14 mouse cellular contexts compared by ENCODE assay signal in genomic region chr8:111224153-111224552, GRCm38 (mm10). TPM values are rescaled to one million over a fixed set of nuclear protein-coding genes. Genes with fewer than 3 reads are reported as not detected.
DNase-seq lines count a peak whose midpoint lies in the region; ATAC-seq lines count a peak whose summit lies in the region.
"Had no signal": no experiment of that assay in that cellular context is flagged by ENCODE, and none has a peak within 500 bp of the region (broad histone marks: within the 10 kb centered on the region; RNA-seq: fewer than 3 reads in every experiment).

No protein-coding gene starts in this region.

- H3K4me3 ChIP-seq in kidney, embryonic 16.5 days (ENCODE audit: low read length): no peak overlapping the region
- no peak overlapping the region for H3K4me3 ChIP-seq in intestine, embryonic 15.5 days (replicated peaks)
- H3K4me3 ChIP-seq: heart, embryonic 13.5 days; limb, embryonic 13.5 days had no signal

- 61% methylated on average over 5 of the region's 5 CpGs for WGBS in kidney, embryonic 16.5 days
- 55% methylated on average over 5 of the region's 5 CpGs for WGBS in intestine, embryonic 15.5 days

- H3K4me1 ChIP-seq in kidney, embryonic 16.5 days (ENCODE audit: insufficient read depth, low read length): no peaks in the 10 kb centered on the region
- no peaks in the 10 kb centered on the region for H3K4me1 ChIP-seq in intestine, embryonic 15.5 days (replicated peaks)

- H3K9ac ChIP-seq in kidney, embryonic 16.5 days (replicated peaks; ENCODE audit: low read length): no peak overlapping the region
- no peak overlapping the region for H3K9ac ChIP-seq in intestine, embryonic 15.5 days
- H3K9ac ChIP-seq: heart, embryonic 13.5 days; limb, embryonic 13.5 days had no signal

- H3K27me3 ChIP-seq in kidney, embryonic 16.5 days (ENCODE audit: insufficient read depth, low read length): no peaks in the 10 kb centered on the region
- no peaks in the 10 kb centered on the region for H3K27me3 ChIP-seq in intestine, embryonic 15.5 days (replicated peaks)
- H3K27me3 ChIP-seq: CH12.LX; heart, embryonic 13.5 days; limb, embryonic 13.5 days had no signal

- no peaks in the 10 kb centered on the region for H3K9me3 ChIP-seq in kidney, embryonic 16.5 days (ENCODE audit: low read length)
- H3K9me3 ChIP-seq in intestine, embryonic 15.5 days: no peaks in the 10 kb centered on the region
- H3K9me3 ChIP-seq: heart, embryonic 13.5 days; limb, embryonic 13.5 days had no signal

- no peak overlapping the region for H3K27ac ChIP-seq in kidney, embryonic 16.5 days (ENCODE audit: low read length)
- no peak overlapping the region for H3K27ac ChIP-seq in intestine, embryonic 15.5 days
- H3K27ac ChIP-seq: heart, embryonic 13.5 days; limb, embryonic 13.5 days; stomach, postnatal 0 days had no signal

- DNase-seq in frontal cortex, adult 2 months (ENCODE audit: extremely low spot score in 1 of 2, low spot score in 1 of 2): peak; percentile 7 to 29
- DNase-seq in kidney, postnatal 36 days: peak; percentile 25 to 50
- DNase-seq in right cerebral cortex, adult 18-20 months: peak; percentile 27
- DNase-seq in right cerebral cortex, postnatal 25 days: no peak
- DNase-seq in spleen, postnatal 10 days (ENCODE audit: low spot score in 2 of 2): no peak
- DNase-seq: cerebellum, adult 11-12 months had no signal

- no peak overlapping the region for H3K4me2 ChIP-seq in kidney, embryonic 16.5 days (replicated peaks; ENCODE audit: low read depth, low read length)
- H3K4me2 ChIP-seq in intestine, embryonic 15.5 days (replicated peaks): no peak overlapping the region
- H3K4me2 ChIP-seq: heart, embryonic 13.5 days; limb, embryonic 13.5 days had no signal

- H3K36me3 ChIP-seq in kidney, embryonic 16.5 days (ENCODE audit: insufficient read depth, low read length): no peaks in the 10 kb centered on the region
- no peaks in the 10 kb centered on the region for H3K36me3 ChIP-seq in intestine, embryonic 15.5 days
- H3K36me3 ChIP-seq: heart, embryonic 13.5 days had no signal

- no peak for ATAC-seq in frontal cortex, adult (ENCODE audit: low TSS enrichment)
- ATAC-seq in kidney, embryonic 16.5 days (ENCODE audit: low FRiP score, low TSS enrichment): no peak
- ATAC-seq in intestine, embryonic 15.5 days: no peak
- ATAC-seq: intestine, embryonic 16.5 days had no signal

RNA-seq across cellular contexts. Expression of gene Glg1, which starts 34.9 kb away (rescaled TPM):
- polyA plus RNA-seq in frontal cortex, adult 2 months (2012; rRNA removed): 62.3 and 70.4 TPM in 2 replicates
- 79.5 and 88.4 TPM in 2 replicates for polyA plus RNA-seq in kidney, embryonic 16.5 days (2015; fragmentation: Nextera tagmentation; extraction: Ambion mirVana)
- polyA plus RNA-seq in intestine, embryonic 15.5 days (2015; fragmentation: Nextera tagmentation; extraction: Ambion mirVana): 54.5 and 57.4 TPM in 2 replicates

Comparison
In these comparisons a context has a peak if more than half of its experiments do, and no peak if none do; other contexts are left out.
1. DNase-seq: peak in frontal cortex, adult 2 months (2 of 2), kidney, postnatal 36 days (2 of 2) and right cerebral cortex, adult 18-20 months (single experiment); none in right cerebral cortex, postnatal 25 days (single experiment) and spleen, postnatal 10 days (0 of 2).